Mouse (Mus musculus) cerebellum, adult 9-11 months (tissue): ENCODE results near the gene Gm7954.
"Not testable (repeated sequence)": the region's sequence is repeated elsewhere in the genome, so short reads cannot be mapped to it uniquely, and the experiment has no call there.

ENCODE experiments used
- DNase-seq: peaks from one replicate; pipeline ENCODE4 v3.0.0; 2022

The Gm7954 gene

GRCm38 (mm10) chr14:41453418-41453817 is at the start of gene Gm7954:
Gene Gm7954 (minus strand): TSS chr14:41453518.
- DNase-seq, result not testable (repeated sequence)

- DNase-seq, result not testable (repeated sequence)
These were observed 36.1 kb upstream of the Gm7954 start, which contains the start of gene Gm3486 for GRCm38 (mm10) chr14:41489385-41489784. Gene Gm3486 (minus strand): TSS chr14:41489485.

GRCm38 (mm10) chr14:41425393-41426075 is 27.8 kb downstream of the Gm7954 start:
- not testable (repeated sequence) for DNase-seq

- not testable (repeated sequence) for DNase-seq
These were observed 28.6 kb downstream of the Gm7954 start for GRCm38 (mm10) chr14:41424694-41425093.

- DNase-seq, result not testable (repeated sequence)
These were observed 45.1 kb downstream of the Gm7954 start, which contains the start of gene Gm6482 for GRCm38 (mm10) chr14:41408181-41408580. Gene Gm6482 (minus strand): TSS chr14:41408281.
